Mouse (Mus musculus): ENCODE measurements around the gene Papln.

DNA sequence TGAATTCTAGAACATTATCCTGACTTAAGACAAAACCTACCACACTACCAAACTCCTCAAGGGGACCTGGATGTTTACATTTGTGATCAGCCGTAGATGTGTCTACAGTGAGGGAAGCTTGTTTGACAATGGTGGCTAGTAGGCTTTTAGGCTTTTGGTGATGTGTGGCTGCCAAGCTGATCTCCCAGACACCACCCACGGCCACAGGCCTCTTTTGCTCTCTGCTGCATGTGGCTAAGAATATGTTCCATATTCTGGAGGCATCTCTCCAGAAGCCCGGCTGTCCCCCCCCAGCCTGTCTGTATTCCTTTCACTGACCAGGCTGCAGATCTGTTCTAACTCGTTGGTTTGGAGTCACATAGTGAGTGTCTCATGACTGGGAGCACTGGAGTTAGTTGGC, 27.3 kb downstream of the Papln start:
- TF ChIP-seq E2F4 (IDR thresholded peaks at IDR 0.05; ENCODE audit: insufficient replicate concordance, low read depth, low read length) (no peak), CTCF (conservative IDR thresholded peaks at IDR 0.05 in 1 of 2, IDR thresholded peaks at IDR 0.05 in 1 of 2; ENCODE audit: low read depth in 2 of 2, low read length in 2 of 2) (no peak), SMC3 (IDR thresholded peaks at IDR 0.05; ENCODE audit: low read depth, low read length) (no peak)

Data from CH12.LX (cell line).